Mouse (Mus musculus): Measurements from ENCODE around the gene Gm42688.
A peak's percentile ranks its signal among the peaks of the same experiment; 100 is the strongest.

The Gm42688 gene

DNA sequence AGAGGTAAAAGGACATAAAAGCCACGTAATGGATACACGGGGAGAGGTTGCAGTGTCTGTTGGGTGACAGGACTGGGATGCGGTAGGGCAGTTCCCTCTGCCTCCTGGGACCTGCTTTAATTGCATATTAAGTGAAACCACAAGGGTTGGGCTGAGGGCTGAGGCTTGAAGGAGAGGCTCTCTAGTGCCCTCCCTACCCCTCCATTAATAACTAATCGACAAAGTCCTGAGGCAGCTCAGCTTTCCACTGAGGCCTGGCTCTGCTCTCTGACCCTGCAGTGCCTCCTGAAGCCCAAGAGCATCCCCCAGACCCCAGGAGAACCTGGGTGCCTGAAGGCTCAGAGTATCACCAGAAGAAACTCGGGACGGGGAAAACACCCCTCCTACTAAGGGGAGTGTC lies 16.9 kb upstream of the Gm42688 start:
- no peak for DNase-seq (ENCODE audit: extremely low spot score, low spot score)

DNA sequence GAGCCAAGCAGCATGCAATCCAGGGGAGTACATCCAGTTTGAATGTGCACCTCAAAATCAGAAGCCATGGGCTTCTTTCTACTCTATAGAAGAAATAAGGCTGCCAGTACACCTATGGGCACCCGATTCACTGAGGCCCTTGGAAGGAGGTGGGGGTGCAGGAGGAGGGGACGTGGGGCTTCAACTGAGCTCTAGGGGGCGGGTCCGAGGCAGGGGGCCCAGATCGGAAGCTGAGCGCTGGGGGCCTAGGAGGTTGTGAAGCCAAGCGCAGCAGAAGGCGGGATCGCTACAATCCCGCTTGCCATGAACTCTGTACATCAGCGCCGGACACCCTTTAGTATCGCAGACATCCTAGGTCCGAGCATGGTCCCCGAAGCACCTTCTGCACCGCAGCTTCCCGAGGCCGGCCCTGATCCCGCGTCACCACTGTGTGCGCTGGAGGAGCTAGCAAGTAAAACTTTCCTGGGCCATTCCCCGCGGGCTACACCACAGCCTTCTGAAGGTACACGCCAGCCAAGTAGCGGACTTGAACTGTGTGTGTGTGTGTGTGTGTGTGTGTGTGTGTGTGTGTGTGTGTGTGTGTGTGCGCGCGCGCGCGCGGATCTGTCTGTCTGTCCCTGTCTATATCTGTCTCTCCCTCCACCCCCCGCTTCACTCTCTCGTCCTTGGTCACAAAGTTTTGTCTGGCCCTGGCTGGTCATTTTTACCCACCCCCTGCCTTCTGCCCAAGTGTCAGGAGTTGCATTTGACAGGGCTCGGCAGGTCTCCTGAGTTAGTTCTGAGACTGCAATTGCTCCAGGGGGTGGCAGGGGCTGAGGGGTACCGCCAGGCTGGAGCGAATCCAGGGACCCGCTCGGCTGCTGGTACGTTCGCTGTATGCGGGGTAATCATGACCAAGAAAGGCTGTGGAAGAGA lies 15.0 kb upstream of the Gm42688 start, which contains the start of gene Lbx2:
TSS of gene Lbx2 (plus strand) at position 247 of the 915 bp plus-strand sequence.
- peak; percentile 49 for DNase-seq (ENCODE audit: extremely low spot score, low spot score)

DNA sequence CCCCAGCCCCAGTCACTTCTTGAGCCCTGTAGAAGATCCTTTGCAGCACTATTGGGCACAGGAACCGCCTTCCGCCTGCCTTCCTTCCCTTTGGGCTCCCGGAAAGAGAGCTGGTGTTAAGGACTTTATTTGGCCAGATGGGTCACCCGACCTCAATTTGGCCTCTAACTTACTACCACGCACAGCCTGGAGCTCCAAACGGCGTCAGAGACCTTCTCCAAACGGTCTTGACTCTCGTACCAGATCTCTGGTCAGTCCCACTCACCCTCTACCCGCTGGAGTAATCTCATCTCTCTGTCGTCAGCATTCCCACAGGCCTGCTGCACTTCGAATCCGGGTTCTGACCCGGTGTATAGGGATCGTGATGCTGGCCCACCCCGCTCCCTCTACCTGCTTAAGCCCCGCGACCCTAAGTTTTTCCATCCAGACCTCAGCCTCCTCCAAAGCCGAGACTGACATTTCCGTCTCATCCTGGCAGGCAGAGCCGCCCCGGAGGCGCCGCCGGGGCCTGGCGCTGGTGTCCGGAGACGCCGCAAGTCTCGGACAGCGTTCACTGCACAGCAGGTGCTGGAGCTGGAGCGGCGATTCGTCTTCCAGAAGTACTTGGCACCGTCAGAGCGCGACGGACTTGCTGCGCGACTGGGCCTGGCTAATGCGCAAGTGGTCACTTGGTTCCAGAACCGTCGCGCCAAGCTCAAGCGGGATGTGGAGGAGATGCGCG lies 14.1 kb upstream of the Gm42688 start:
- DNase-seq (ENCODE audit: extremely low spot score, low spot score): peak; percentile 63

DNA sequence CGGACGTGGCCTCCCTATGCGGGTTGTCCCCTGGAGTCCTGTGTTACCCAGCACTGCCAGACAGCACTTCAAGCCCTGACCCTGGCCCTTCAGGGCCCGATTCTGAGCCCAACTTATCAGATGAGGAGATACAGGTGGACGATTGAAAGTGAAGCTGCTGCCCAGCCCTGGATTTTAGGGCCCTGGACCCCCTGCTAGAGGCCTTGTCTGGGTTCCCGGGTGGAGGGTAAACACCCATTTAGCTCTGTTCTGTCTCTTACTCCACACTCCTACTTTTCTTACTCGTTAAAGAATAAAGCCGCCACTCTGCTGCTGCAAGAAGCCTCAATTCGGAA lies 13.5 kb upstream of the Gm42688 start:
- DNase-seq (ENCODE audit: extremely low spot score, low spot score): no peak

DNA sequence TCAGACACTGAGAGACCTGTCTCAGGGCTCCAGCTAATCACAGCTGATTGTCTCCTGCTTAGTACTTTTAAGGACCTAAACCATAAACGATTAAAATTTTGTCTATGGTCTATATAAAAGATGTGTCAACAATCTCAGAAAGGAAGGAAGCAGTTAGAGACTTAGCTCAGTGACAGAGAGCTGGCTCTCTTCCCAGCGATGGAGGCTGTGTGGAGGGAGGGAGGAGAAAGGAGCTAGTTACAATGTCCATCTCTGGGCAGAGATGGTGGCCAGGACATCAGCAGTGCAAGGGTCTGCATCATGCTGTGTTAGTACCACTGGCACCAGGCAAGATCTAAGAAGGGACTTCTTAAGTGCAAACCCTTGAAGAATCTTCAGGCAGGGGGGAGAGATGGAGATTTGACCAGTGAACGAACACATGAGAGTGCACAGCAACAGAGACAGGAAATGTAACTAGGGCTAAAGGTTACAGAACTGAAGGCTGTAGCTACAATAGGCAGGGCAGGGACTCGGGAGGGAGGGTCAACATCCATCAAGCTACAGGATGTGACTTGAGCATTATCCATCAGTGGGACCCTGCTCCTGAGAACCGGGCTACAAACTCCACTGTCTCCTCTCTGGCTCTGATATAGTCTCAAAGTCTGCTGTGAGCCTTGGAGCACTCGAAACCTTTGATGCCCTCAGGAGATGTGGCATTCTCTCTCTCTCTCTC lies 8.8 kb upstream of the Gm42688 start:
- DNase-seq (ENCODE audit: extremely low spot score, low spot score): no peak

DNA sequence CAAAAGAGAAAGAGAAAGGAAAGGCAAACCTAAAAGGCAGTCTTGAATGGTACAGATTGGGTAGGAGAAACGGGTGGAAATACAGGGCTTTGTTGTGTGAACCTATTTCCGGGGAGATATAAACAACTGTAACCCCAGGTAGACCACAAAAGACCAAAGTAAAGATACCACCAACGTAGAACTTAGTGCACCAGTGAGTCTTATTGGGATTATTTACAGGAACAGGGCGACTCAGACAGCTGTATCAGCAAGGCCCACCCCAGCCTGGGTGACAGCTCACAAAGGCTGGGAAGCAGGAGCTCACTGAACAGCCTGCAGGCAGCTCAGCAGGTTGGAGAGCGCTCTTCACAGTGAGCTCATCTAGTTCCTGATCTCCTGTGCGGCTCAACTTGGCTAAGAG lies 5.4 kb upstream of the Gm42688 start:
- DNase-seq (ENCODE audit: extremely low spot score, low spot score): no peak

DNA sequence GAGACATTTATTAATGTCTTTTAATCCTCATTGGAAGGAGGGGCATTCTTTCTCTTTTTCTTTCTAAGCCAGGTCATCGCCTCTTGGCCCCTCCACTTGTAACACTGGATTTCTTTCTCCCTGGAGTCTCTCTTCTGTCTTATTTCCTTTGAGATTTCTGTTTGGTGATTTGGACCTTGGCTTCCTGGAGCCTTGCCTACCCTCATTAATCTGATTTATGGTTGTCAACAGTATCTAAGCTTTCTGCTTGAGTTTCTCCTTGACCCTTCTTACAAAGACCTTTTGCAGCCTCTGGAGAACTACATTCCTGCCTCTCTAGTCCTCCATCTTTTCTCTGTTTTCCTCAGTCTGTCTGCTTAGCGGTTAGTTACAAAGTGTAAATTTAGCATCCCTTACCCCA lies 3.0 kb upstream of the Gm42688 start:
- DNase-seq (ENCODE audit: extremely low spot score, low spot score): no peak

DNA sequence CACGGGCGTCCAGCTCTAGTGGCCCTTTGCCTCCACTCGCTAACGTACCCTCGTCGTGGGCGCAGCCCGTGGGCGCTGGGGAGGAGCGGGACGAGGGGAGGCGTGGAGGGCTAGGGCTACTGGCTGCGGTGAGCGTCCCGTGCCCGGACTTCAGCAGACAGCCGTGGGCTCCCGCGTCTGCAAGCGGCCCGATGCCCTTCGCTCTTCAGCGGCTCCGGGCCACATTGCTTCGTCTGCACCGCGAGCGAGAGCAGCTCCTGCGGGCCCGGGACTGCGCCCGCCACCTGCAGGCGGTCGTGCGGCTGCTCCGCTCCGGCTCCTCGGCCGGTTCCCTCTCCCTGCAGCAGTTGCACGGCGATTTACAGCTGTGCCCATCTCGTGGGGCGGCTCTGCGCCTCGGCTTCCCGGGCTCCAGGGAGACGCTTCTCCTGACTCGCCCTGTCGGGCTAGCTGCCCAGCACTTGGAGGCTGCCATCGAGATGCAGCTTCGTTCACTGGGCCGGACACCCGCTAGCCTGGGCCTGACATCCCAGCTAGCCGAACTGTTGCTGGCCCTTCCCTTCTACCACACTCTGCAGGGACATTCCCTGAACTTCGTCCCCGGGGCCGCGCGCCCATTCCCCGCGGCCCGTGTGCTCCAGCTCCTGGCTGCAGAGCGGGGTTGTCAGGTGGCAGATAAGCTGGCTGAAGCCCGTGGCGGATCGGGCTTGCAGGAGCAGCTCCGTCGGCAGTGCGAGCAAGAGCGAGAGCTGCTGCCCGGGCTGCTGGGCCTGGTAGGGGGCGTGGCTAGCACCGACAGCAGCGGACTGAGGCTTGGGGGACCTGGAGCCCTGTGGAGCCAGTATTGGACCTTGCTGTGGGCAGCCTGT lies 505 bp downstream of the Gm42688 start:
- peak; percentile 76 for DNase-seq (ENCODE audit: extremely low spot score, low spot score)

DNA sequence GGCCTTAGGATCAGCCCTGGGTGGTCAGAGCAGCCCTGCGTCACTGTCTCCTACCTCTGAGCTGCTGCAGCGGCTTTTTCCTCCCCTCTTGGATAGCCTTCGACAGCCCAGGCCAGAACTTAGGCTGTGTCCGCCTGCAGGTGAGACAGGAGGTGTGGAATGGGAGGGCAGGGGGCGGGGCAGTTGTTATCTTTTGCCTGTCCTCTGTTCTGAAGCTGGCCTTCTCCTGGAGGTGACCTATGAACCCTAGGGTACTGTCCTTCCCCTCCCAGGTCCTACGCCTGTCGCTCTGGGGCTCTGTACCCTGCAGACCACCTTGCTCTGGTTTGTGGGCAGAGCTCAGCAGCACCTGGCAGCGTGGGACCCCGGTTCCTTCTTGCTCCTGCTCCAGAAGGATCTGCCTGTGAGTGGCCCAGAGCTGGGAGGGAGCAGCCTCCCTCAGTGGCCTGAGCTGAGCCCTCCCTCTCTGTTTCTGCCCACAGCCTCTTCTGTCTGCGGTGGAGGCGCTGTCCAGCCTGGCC lies 1.8 kb downstream of the Gm42688 start:
- DNase-seq (ENCODE audit: extremely low spot score, low spot score): no peak

DNA sequence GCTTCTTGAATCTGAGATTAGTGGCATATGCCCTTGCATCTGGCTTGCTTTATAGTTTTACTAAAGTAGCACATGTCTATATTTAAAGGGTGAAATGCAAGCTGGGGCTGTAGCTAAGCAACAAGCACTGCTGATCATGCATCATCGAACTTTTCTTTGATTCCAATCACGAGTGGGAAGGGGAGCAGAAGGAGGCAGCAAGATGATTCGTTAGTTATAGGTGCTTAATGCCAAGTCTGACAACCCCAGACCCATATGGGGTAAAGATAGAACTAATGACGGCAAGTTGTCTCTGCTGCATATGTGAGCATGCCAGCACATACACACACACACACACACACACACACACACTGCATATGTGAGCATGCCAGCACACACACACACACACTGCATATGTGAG lies 2.7 kb downstream of the Gm42688 start:
- DNase-seq (ENCODE audit: extremely low spot score, low spot score): no peak

DNA sequence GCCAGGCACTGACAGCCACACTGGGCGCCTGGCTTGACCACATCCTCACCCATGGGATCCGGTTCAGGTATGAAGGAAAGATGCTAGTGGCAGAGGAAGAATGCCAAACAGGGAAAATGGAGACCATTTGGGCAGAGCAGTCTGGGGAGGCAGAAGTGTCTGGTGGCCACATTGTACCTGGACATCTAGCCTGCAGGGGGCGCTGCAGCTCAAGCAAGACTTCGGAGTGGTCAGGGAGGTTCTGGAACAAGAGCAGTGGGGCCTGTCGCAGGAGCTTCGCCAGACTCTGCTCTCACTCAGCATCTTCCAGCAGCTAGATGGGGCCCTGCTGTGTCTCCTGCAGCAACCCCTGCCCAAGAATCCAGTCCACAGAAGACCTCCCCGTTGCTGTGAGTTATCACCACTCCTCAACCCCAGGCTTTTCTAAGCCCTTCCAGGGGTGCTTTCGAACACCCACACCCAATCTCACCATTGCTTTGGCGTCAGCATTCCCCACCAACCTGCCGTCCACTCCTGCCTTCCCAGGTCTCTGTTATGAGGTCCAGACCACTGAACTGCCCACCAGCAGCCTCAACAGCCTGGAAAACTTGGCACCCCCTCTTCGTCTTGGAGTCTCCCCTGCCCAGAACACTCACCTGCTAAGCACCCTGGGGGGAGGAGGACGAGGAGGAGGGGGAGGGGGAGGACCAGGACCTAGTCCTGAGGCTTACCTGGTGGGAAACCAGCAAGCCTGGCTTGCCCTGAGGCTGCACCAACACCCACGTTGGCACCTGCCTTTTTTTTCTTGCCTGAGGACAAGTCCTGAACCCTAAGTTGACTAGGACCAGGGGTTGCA lies 6.4 kb downstream of the Gm42688 start:
- DNase-seq (ENCODE audit: extremely low spot score, low spot score): peak; percentile 85

DNA sequence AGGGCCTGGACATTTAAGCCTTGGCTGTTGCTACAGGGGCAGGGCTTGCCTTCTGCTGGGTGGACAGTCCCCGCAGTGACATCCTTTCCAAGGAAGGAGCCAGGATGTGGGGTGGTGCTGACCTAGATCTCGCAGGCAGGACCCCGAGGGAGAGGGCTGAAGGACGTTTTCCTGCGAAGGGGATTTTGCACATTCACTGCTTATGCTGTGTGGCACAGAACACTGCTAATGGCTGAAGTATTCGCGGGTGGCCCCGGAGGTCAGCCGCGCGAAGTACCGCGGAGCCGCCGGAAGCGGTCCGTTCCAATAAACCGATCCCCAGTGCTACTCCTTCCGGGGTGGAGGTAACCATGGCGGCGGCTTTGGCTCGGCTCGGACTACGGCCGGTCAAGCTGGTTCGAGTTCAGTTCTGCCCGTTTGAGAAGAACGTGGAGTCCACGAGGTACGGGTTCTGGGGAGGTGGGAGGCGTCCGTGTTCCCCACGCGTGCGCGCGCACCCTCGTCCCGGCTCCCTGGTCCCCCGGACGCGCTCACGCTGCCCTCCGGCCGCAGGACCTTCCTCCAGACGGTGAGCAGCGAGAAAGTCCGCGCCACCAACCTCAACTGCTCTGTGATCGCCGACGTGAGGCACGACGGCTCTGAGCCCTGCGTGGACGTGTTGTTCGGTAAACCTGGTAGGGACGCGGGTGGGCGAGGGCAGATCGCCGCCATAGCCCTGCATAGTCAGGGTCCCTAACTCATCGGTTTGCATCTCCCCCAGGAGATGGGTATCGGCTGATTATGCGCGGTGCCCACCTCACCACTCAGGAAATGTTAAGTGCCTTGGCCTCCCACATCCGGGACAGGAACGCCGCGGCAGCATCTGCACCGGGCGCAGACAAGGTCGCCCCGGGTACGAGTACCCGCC lies 7.6 kb downstream of the Gm42688 start, which contains the start of gene Mrpl53:
TSS of gene Mrpl53 (plus strand) at position 279 of the 907 bp plus-strand sequence.
- peak; percentile 86 for DNase-seq (ENCODE audit: extremely low spot score, low spot score)

DNA sequence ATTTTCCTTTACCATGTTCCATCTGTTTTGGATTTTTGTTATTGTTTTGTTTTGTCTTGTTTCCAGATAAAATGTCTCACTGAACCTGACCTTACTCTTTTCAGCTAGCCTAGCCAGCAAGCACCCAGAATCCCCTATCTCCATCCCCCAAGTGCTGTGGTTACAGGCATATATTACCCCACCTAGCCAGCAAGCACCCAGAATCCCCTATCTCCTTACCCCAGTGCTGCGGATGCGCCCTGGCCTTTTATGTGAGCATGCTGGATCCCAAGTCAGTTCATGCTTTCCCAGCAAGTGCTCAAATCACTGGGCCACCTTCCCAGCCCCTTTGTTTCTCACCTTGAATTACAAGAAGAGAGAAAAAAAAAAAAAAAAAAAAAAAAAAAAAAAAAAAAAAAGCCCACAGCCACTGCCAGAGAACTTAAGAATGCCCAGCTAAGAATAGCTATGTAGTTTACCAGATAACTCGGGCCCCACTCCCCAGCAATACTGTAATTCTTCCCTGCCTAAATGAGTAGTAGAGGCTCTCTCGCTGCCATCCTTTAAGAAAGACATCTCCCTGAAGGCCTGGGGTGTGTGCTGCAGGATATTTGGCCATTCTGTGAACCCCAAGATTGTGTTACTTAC lies 10.2 kb downstream of the Gm42688 start:
- no peak for DNase-seq (ENCODE audit: extremely low spot score, low spot score)

DNA sequence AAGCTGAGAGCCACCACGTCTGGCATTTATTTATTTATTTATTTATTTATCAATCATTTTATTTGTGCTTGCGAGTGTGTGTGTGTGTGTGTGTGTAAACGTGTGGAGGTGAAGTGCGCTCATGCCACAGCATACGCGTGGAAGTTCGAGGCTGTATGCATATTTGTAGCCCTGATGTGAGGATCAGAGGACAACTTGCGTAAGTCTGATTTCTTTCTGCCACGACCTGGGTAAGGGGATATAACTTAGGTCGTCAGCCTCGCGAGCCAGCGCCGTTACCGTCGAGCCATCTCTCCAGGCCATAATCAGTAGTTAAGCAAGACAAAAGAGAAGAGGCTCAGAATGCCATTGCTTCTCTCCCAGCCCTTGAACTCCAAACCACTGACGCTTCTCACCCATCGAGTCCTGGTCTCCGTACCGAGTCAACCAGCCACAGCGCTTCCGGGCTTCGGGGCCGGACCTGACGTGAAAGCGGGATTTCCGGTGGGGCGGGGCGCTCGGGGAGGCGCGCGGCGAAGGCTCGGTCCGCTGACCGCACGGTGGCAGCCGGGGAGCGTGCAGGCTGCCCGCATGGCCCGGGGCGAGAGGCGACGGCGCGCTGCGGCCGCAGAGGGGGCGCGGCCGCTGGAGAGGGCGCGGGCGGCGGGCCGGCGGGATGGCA lies 13.7 kb downstream of the Gm42688 start, which contains the start of gene Mogs:
TSS of gene Mogs (plus strand) at position 486 of the 661 bp plus-strand sequence.
- DNase-seq (ENCODE audit: extremely low spot score, low spot score): peak; percentile 96

DNA sequence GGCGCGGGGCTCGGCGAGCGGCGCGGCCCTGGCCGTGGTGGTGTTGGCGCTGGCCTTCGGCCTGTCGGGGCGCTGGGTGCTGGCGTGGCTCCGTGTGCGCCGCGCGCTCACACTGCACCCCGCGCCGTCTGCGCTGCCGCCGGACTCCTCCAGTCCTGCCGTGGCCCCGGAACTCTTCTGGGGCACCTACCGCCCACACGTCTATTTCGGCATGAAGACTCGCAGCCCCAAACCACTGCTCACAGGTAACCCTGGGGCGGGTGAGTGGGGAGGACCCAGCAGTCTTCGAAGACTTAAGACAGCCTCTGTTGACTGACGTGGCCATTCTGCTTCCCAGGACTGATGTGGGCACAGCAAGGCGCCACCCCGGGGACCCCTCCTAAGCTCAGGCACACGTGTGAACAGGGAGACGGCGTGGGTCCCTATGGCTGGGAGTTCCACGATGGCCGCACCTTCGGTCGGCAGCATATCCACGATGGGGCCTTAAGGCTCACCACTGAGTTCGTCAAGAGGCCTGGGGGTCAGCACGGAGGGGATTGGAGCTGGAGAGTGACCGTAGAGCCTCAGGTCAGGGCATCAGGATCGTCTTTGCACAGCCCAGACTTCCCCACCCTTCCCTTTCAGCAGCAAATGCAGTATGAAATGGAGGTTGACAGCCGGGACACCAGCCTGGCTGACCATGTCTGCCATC lies 14.4 kb downstream of the Gm42688 start:
- DNase-seq (ENCODE audit: extremely low spot score, low spot score): peak; percentile 47

DNA sequence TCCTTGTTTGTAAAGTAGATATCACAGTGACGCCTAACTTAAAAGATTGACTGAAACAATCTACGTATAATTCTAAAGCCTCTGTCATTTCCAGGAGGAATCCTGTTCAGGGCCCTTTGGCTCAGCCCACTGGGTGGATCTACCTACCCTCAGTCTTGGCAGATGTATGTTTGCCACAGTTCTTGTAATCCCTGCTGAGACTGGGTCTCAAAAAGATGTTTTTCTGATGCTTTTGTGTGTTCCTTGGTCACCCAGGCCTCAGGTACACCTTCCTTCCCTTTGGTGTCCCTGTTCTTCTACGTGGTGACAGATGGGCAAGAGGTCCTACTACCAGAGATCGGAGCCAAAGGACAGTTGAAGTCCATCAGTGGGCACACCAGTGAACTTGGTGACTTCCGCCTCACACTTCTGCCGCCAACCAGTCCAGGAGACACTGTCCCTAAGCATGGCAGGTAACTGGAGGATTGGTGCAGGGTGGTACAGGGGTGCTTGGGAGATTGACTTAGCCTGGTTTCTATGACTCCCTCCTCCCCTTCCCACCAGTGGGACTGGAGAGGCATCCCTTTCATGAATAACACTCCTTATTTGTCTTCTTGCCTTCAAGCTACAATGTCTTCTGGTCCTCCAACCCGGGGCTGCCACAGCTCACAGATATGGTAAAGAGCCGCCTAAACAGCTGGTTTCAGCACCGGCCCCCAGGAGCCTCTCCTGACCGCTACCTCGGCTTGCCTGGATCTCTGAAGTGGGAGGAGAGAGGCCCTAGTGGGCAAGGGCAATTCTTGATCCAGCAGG lies 15.2 kb downstream of the Gm42688 start:
- no peak for DNase-seq (ENCODE audit: extremely low spot score, low spot score)

DNA sequence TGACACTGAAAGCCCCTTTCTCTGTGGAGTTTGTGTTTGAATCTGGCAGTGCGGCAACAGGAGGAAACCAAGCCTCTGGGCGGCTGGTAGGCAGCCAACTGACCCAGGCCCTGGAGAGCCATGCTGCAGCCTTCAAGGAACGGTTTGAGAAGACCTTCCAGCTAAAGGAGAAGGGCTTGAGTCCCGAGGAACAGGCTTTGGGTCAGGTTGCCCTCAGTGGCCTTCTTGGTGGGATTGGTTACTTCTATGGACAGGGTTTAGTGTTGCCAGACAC lies 15.7 kb downstream of the Gm42688 start:
- no peak for DNase-seq (ENCODE audit: extremely low spot score, low spot score)
